Mouse (Mus musculus) left cerebral cortex, adult 2 months (tissue): ENCODE results near the gene B3gnt3. TPM values are rescaled to one million over a fixed set of nuclear protein-coding genes. Genes with fewer than 3 reads are reported as not detected.

Experiments
- DNase-seq, 2 experiments: peaks; one replicate each; pipeline ENCODE4 v3.0.0; 2021 to 2022; ENCODE audit warnings: low spot score in 2 of 2, mixed read lengths in 1 of 2; ENCODE audit errors: extremely low spot score in 1 of 2
- H3K27ac ChIP-seq: fragments of 200-600 bp; 2 replicates; pipeline ENCODE4 v1.8.1; 2022
- H3K4me3 ChIP-seq: fragments of 200-600 bp; 2 replicates; pipeline ENCODE4 v1.8.1; 2022
- CTCF ChIP-seq: fragments of 200-600 bp; IDR thresholded peaks from 2 replicates; pipeline ENCODE4 v1.8.1; 2022; ENCODE audit warnings: antibody characterized with exemption, mild to moderate bottlenecking, moderate library complexity
- intact Hi-C: fragments of 180-260 bp; cut with DNase I; formaldehyde crosslinking; loops from one replicate; pipeline ENCODE4 v1.15.1; 2025
- total RNA-seq, 2 experiments: library from RNA; stranded (reverse); gene quantifications; 2 replicates each; pipeline ENCODE4 v1.2.3; 2021

The B3gnt3 gene
- total RNA-seq, 2 experiments from 2014 or later = 0.68 to 0.79 TPM

- no peak overlapping the region for H3K27ac ChIP-seq
- TF ChIP-seq CTCF = peak; percentile 97
- intact Hi-C loops = loop anchor here (1.0 kb wide), 1 partner anchor 99 kb away; no protein-coding TSS in a partner anchor
- DNase-seq = peak; percentile 84 to 87
- no peak overlapping the region for H3K4me3 ChIP-seq
These were observed 41.1 kb downstream of the B3gnt3 start for GRCm38 (mm10) chr8:71660325-71661120.

GRCm38 (mm10) chr8:71659751-71660150 lies 41.8 kb downstream of the B3gnt3 start:
- DNase-seq = no peak
- H3K4me3 ChIP-seq = no peak overlapping the region
- intact Hi-C loops = loop anchor here (1.0 kb wide), 1 partner anchor 98 kb away; no protein-coding TSS in a partner anchor
- no peak for TF ChIP-seq CTCF
- no peak overlapping the region for H3K27ac ChIP-seq

GRCm38 (mm10) chr8:71658515-71659049 lies 43.0 kb downstream of the B3gnt3 start:
- DNase-seq = no peak
- TF ChIP-seq CTCF = no peak
- Histone ChIP-seq H3K4me3 (no peak overlapping the region), H3K27ac (no peak overlapping the region)
- intact Hi-C loops = no loop called here

- no peak overlapping the region for H3K4me3 ChIP-seq
- TF ChIP-seq CTCF = no peak
- intact Hi-C loops = no loop called here
- no peak overlapping the region for H3K27ac ChIP-seq
- no peak for DNase-seq
These were observed 43.8 kb downstream of the B3gnt3 start for GRCm38 (mm10) chr8:71657816-71658215.

- DNase-seq = no peak
- no peak for TF ChIP-seq CTCF
- Histone ChIP-seq H3K27ac (no peak overlapping the region), H3K4me3 (no peak overlapping the region)
- intact Hi-C loops = no loop called here
These were observed 47.0 kb downstream of the B3gnt3 start for GRCm38 (mm10) chr8:71654600-71654999.

- no peak overlapping the region for H3K4me3 ChIP-seq
- H3K27ac ChIP-seq = no peak overlapping the region
- no peak for TF ChIP-seq CTCF
- no peak for DNase-seq
- intact Hi-C loops = no loop called here
These were observed 56.1 kb downstream of the B3gnt3 start for GRCm38 (mm10) chr8:71645510-71645909.

Other genes with a start within 250 kb of the B3gnt3 start
- gene Abhd8, start 238.1 kb downstream of the B3gnt3 start, total RNA-seq = 100 to 1,000 TPM; 302 to 335 TPM
- 10 to 100 TPM; 49.2 to 57.1 TPM for gene Mrpl34, start 236.8 kb downstream of the B3gnt3 start, total RNA-seq
- gene Dda1, start 232.6 kb downstream of the B3gnt3 start, total RNA-seq = 10 to 100 TPM; 75.0 to 87.0 TPM
- 10 to 100 TPM; 62.5 to 64.0 TPM for gene Ano8, start 215.8 kb downstream of the B3gnt3 start, total RNA-seq
- 10 to 100 TPM; 33.0 to 37.4 TPM for gene Gtpbp3, start 213.7 kb downstream of the B3gnt3 start, total RNA-seq
- gene Plvap, start 190.0 kb downstream of the B3gnt3 start, total RNA-seq = 1 to 10 TPM; 8.5 to 9.1 TPM
- gene Ccdc194, start 176.1 kb downstream of the B3gnt3 start, total RNA-seq = not detected
- gene Bst2, start 164.3 kb downstream of the B3gnt3 start, total RNA-seq = 1 to 10 TPM; 3.5 to 4.0 TPM
- 10 to 100 TPM; 37.2 to 37.6 TPM for gene Mvb12a, start 158.9 kb downstream of the B3gnt3 start, total RNA-seq
- gene Tmem221, start 142.9 kb downstream of the B3gnt3 start, total RNA-seq = not detected
- gene Nxnl1, start 135.2 kb downstream of the B3gnt3 start, total RNA-seq = under 1 TPM in 1 of 2 experiments, not detected in 1; 0.11 TPM
- 100 to 1,000 TPM; 108 to 109 TPM for gene Slc27a1, start 132.9 kb downstream of the B3gnt3 start, total RNA-seq
- gene Pgls, start 109.6 kb downstream of the B3gnt3 start, total RNA-seq = 10 to 100 TPM; 29.1 to 33.0 TPM
- gene Fam129c, start 104.1 kb downstream of the B3gnt3 start, total RNA-seq = 1 to 10 TPM; 3.1 to 4.0 TPM
- 10 to 100 TPM; 47.2 to 50.9 TPM for gene Colgalt1, start 90.8 kb downstream of the B3gnt3 start, total RNA-seq
- 100 to 1,000 TPM; 313 to 351 TPM for gene Unc13a, start 30.0 kb downstream of the B3gnt3 start, total RNA-seq
- gene Jak3, start 25.5 kb downstream of the B3gnt3 start, total RNA-seq = 1 to 10 TPM; 5.5 to 5.8 TPM
- 1 to 10 TPM; 1.2 to 4.7 TPM for gene Insl3, start 12.6 kb downstream of the B3gnt3 start, total RNA-seq
- gene Fcho1, start 23.9 kb upstream of the B3gnt3 start, total RNA-seq = 100 to 1,000 TPM; 184 TPM
- gene Zfp709, start 180.2 kb upstream of the B3gnt3 start, total RNA-seq = 10 to 100 TPM; 10.5 to 10.6 TPM
- 10 to 100 TPM; 11.1 to 12.1 TPM for gene Zfp882, start 206.8 kb upstream of the B3gnt3 start, total RNA-seq
- gene Zfp617, start 206.8 kb upstream of the B3gnt3 start, total RNA-seq = 10 to 100 TPM; 25.3 to 28.4 TPM
- 10 to 100 TPM; 15.0 to 15.3 TPM for gene Zfp961, start 249.2 kb upstream of the B3gnt3 start, total RNA-seq